Mouse (Mus musculus) heart, adult 9 months (tissue): ENCODE results near the gene Olfr680-ps1.
"Not testable (repeated sequence)": the region's sequence is repeated elsewhere in the genome, so short reads cannot be mapped to it uniquely, and the experiment has no call there.

ENCODE experiments used
- DNase-seq, 2 experiments: peaks; one replicate each; pipeline ENCODE4 v3.0.0; 2022; ENCODE audit warnings: low spot score in 2 of 2

Gene Olfr680-ps1

DNA sequence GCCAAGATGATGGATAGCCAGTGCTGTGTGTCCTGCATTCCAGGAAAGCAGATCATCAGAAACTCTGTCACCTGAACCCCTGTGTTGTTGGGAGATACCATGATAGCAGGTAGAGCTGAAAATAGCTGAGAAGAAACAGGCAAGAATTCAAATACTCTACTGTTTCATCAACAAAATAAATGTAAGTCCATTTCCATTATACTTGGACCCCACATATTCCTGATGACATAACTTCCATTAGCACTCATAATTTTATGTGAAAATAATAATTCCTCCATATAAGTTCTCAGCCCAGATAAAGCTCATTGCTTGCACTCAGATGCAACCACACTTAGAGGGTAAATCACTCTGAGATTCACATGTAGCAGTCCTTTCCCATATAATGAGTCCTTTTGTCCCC, at the start of gene Olfr680-ps1:
Gene Olfr680-ps1, minus strand, starts transcription at position 101 of the 400 bp plus-strand sequence.
- not testable (repeated sequence) for DNase-seq

DNA sequence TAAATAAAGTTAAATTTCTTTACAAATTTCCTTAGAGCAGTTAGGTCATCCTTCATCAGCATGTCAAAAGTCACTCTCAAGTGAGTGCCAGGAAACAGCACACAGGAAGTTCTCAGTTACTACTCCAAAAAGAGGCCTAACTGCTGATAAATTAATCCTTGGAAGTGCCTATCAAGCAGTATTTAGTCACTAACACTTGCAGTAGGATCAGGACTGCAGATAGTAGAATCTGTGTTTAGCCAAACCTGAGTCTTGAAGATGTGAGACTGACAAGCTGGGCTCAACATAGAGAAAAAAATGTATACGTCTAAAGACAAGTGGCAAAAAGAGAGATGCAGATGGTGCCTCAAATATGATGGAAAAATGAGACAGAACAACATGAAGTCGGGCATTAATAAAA, 48.7 kb upstream of the Olfr680-ps1 start:
- no peak for DNase-seq

DNA sequence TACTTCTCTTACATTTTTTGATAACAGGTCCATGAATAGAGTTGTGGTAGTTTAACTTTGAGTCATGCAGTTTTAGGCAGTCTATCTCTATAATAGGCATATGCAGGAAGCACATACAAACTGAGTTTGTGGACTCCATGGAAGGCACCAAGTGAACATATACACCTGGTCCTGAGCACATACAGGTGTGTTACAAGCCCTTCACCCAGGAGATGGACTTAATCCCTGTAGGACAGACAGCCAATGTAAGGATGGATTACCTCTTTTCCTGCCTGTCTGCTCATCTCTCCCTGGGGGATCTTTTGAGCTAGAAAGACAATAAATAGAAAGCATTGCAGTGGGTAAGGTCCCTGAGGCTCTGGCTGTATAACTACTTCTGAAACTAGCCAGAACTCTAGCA, 23.9 kb upstream of the Olfr680-ps1 start, which contains the start of gene Olfr681:
Gene Olfr681, plus strand, starts transcription at position 301 of the 400 bp plus-strand sequence.
- DNase-seq, result no peak

DNA sequence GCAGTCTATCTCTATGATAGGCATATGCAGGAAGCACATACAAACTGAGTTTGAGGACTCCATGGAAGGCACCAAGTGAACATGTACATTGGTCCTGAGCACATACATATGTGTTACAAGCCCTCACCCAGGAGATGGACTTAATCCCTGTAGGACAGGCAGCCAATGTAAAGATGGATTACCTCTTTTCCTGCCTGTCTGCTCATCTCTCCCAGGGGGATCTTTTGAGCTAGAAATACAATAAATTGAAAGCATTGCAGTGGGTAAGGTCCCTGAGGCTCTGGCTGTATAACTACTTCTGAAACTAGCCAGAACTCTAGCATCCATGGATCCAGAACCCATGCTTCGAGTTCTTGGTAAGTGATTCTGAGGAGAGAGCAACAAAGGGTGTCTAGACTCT, 11.7 kb downstream of the Olfr680-ps1 start, which contains the start of gene Olfr679:
Gene Olfr679, plus strand, starts transcription at position 301 of the 400 bp plus-strand sequence.
- DNase-seq, result no peak

DNA sequence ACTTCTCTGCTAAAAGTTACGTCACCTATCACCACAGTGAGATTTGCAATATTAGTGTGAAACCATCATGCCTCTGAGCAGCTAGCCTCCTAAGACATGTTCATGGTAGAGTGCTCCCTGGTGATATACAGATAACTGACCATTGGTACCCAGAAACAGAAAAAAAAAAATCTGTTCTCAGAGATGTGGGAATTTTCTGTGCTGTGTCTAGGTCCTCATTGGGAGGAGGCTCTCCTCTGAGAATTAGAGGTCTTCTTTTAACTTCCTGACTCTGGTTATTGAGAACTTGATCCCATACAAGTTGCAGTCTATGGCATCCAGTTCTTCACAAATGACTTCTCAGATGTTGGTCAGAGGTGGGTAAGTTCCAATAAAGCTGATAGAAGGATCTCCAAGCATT, 28.4 kb downstream of the Olfr680-ps1 start, which contains the start of gene Olfr678:
Gene Olfr678, plus strand, starts transcription at position 301 of the 400 bp plus-strand sequence.
- DNase-seq, result no peak

DNA sequence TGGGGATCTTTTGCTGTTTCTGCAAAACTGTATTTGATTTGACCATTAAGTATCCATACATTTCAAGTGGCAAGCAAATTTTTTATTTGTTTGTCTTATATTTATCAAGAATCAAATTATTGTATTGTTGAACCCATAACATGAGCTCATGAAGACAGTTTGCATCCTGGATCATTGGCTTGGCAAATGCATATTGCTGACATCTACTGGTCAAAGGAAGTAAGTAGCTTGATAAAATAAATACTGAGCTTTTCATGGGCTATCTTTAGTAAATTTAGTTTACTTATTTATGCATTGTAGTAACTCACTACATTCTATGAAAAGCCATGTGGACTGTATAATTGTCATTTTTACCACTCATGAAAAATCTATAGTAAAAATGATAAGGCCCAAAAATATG, 33.7 kb downstream of the Olfr680-ps1 start:
- no peak for DNase-seq
